Mouse (Mus musculus) cerebellum, adult 9-11 months (tissue): ENCODE data around the gene Tmed2.
A peak's percentile ranks its signal among the peaks of the same experiment; 100 is the strongest.
"Not testable (repeated sequence)": the region's sequence is repeated elsewhere in the genome, so short reads cannot be mapped to it uniquely, and the experiment has no call there.

Source experiments
- DNase-seq: peaks from one replicate; pipeline ENCODE4 v3.0.0; 2022

Gene Tmed2

DNA sequence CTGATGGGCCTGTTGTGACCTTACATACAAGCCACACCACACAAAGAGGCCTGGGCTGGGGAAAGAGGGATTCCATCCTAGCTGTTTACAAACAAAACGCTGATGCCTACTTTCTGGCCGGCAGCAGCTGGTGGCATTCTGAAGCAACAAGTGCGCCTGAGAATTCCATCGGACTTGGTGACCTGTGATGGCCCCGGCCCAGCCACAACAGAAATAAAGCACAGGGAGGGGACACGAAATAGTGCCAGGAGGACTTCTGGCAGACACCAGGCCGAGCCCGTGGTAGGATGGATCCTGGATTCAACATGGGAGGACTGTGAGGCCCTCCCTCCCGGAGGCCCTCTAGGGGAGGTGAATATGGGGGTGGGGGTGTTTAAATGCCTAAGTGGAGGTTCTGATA lies 11.7 kb upstream of the Tmed2 start:
- DNase-seq = no peak

DNA sequence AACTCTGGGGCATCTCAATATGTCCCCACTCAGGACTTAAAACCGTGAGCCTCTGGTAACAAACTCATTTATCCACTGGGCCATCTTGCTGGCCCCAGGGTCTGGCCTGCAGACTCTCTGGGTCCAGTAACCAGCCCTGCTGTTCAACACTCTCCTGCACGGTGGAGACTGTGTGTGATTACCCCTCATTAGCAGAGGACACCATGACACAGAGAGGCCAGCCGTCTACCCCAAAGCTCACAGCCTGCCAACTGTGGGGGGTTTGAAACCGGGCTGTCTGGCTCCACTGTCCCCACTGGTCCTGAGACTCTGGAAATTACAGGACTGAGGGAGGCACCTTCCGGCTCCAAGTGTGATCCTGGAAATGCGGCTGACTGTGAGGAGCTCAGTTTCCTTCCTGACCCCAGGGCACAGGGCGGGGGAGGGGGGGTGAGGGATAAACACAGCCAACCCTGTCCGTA lies 11.3 kb upstream of the Tmed2 start:
- DNase-seq = no peak

DNA sequence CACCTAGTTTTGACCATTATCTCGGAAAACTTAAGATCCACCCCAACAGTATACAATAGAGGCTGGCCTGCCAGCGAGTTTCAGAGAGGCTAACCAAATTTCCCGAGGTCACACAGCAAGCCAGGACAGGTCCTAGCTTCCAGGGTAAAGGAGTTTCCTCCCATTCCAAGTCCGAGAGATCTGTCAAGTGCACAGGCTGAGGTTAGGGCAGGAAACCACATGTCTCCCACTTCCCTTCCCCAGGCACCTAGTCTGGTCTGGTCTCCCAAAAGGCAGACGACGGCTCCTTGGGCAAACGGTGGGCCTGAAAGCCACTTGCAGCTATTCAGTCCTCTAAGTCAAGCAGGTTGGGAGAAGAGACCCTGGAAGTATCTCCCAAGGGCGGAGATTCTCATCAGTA lies 10.8 kb upstream of the Tmed2 start:
- no peak for DNase-seq

DNA sequence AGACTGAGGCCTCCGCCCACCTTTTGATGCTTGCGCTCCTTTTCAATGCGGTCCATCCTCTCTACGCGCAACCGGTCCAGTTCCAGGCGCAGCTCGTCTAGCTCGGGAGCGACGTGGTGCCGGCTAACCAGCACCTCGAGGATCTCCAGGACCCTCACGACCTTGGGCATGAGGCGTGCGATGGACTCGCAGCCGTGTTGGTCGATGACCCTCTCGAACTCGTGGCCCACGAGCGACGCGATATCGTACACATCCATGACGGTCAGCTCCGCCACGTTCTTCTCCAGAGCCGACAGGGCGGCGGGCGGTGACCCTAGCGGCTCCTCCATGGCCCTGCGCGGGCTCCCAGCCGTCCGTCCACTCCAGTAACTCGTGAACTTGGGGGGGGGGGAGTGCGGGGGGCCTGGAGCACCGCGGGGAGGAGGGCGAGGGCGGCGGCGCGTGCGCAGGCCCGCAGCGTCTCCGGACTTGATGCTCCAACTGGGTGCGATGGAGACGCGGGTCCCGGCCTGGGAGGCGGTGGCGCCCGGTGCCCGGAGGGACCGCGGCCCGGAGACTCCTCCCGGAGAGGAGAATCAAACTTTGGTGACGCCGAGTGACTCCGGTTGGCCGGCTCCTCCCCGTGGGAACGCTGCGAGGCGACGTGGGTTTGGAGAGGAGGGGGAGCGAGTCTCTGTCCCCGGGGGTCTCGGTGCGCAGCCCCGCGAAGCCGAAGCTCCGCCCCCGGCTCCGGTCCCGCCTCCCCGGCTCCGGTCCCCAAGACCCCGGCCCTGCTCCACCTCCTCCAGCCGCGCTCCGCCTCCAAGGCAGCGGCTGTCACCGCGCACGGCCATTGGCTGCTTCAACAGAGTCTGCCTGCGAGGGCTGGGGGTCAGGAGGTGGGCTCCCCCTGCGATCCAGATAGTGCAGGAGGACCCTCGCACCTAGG lies 9.6 kb upstream of the Tmed2 start, which contains the start of gene Rilpl1:
Gene Rilpl1 (minus strand): TSS at position 737 of the 928 bp plus-strand sequence.
- DNase-seq = peak; percentile 76

DNA sequence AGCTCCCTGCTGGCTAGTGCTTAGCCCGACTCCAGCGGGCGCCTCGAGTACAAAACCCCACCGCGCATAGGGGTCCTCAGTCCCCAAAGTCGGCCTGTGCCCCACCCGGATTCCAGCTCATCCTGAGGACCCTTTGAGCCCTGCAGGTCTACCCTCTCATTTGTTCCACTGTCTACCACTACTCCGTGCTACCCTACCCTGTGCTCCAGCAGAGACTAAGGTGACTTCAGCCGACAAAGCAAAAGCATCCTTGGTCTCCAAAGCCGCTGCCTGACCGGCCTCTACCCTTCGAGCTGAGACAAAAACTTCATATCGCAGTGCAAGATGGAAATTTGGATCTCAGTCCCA lies 8.9 kb upstream of the Tmed2 start:
- no peak for DNase-seq

DNA sequence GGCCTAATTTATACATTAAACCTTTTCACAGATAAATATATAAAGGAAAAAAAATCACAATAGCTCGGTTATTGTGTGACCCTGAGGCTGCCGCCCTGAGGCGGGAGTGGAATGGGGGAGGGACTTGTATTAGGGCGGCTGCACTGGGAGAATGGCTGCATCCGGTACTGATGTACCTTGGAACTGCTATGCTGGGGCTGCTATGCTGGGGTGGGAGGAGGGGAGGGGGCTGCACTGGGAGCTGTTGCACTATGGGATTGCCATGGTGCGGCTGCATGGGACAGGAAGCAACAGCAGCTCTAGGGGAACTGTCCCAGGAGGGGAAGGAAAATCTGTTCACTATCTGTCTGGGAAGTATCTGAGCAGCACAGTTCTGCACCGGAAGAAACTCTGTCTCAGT lies 8.0 kb upstream of the Tmed2 start:
- DNase-seq = no peak

DNA sequence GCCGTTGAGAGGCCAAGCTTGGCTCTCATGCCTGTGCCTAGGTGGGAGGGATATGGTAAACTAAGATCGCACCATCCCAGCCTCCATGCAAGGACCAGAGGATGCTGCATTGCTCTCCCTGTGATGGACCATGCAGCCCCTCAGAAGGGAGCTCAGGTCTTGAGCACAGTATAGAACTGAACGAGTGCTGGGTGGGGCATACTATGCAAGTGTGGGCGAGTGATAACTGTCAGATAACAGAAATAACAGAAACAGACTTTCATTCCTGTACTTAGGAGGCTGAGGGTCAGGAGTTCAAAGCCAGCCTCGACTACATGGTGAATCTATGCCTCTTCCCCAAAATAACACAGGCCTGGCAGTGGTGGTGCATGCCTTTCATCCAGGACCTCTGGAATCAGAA lies 5.5 kb upstream of the Tmed2 start:
- no peak for DNase-seq

DNA sequence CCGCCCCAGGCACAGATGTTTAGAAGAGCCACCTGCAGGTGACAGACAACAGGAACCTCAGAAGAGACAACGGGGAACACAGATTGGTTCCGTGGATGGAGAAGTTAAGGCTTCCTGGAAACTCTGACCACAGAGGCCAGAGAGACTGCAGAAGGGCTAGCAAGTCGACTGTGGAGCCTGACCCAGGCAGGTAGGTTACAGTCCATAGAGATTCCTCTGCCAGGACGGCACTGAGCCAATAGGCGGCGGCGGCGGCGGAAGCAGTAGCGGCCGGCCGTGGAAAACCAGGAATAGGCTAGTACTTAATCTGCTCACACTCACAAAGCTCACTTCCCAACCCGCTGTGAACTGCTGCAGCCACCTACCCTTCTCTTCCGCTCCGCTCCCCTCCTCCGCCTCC lies 3.7 kb upstream of the Tmed2 start:
- no peak for DNase-seq

DNA sequence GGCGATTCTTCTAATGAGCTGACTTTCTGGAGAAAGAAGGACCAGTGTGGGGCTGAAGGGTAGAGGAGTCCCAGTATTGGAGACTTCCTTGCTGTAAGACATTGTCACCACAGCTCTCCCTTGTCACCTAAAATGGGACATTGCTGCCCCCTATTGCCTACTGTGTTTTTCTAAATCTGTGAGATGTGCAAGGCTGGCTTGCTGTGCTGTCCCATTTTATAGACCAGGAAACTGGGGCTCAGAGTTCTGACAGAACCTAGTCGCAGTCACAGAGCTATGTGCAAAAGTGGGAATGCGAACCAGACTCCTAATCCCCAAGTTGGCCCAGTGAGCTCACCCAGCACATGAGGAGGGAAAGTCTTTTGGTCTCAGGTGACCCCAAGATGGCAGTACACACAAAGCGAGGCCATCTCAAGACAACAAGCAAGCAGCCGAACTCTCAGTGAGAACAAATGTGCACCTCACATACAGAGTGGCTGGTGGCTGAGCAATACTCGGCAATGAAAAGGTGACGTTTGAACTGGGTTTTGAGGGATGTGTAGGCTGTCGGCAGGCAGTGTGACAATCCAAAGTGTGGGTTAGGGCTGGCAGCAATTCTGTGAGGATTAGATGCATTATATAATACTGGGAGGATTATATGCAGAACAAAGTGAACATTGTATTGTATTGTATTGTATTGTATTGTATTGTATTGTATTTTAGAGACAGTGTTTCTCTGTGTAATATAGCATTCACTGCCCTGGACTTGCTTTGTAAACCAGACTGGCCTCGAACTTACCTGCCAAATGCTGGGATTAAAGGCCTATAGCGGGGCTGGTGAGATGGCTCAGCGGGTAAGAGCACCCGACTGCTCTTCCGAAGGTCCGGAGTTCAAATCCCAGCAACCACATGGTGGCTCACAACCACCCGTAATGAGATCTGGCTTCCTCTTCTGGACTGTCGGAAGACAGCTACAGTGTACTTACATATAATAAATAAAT lies 1.4 kb upstream of the Tmed2 start:
- DNase-seq = peak; percentile 58

DNA sequence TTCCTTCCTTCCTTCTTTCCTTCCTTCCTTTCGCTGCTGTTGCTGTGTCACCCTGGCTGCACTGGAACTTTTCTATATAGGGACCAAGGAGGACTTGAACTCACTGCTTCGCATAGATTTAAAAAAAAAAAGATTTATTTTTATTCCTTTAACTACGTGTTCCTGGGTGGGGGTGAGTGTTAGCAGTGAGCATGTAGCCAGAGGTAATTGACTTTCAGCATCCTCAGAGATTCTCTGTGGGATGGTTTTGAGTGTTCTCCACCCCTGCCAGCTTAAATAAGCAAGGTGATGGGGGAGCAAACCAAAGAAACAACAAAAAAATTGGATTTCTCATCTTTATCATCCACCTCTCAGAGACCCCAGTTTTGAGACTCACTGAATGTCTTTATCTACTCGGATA lies 590 bp upstream of the Tmed2 start:
- no peak for DNase-seq

DNA sequence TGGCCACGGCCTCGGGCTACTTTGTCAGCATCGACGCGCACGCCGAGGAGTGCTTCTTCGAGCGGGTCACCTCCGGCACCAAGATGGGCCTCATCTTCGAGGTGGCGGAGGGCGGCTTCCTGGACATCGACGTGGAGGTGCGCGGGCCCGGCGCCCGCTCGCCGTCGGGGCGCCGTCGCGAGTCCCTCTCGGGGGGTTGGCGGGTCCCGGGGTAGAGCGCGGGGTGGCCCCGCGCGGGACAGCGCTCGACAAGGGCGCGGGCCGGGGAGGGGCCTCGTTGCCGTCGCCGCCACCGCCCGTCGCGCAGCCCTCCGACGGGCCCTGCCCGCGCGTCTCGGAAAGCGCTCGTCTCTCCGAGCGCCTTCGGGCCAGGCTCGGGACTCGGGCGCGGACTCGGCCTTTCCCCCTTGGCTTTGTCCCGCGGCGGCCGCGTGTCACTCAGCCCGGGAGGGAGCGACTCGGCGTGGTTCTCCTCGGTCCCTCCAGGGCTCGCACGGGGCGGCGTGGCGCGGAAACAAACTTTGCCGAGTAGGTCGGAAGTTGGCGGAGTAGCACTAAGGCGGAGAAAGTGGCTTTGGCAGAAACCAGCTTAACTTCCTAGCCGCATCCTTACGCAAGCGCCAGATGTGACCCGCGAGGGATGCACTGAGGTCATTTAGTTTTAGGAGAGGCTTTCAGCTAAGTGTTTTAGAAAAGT lies 558 bp downstream of the Tmed2 start:
- peak; percentile 68 for DNase-seq

DNA sequence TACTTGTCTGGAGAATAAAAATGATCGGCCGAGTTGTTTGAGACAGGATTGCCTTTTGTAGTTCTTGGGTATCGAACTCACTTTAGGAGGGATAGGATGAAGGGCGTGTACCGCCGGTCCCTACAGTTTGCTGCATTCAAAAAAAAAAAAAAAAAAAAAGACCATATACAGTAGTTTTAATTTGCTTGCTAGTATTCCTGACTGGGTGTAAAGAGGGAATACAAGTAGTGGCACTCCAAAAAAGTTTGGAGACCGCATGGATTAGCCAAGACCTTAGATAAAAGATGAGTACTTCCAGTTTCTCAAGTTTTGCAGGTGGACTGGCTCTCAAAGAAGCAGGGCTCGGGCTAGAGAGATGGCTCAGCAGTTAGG lies 1.1 kb downstream of the Tmed2 start:
- DNase-seq = no peak

DNA sequence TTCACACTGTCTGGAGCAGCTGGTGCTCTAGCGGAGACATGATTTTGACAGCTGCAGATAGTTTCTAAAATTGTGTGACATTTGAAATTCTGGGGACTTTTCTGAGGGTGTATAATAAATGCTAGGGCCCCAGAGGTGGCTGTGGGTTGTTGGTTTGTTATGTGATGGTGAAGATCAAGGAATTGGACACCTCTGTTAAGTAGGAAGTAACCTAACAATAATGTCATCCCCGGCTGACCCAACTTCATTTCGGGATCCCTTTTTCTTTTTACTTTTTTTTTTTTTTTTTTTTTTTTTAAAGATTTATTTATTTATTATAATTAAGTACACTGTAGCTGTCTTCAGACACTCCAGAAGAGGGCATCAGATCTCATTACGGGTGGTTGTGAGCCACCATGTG lies 10.2 kb downstream of the Tmed2 start:
- not testable (repeated sequence) for DNase-seq

DNA sequence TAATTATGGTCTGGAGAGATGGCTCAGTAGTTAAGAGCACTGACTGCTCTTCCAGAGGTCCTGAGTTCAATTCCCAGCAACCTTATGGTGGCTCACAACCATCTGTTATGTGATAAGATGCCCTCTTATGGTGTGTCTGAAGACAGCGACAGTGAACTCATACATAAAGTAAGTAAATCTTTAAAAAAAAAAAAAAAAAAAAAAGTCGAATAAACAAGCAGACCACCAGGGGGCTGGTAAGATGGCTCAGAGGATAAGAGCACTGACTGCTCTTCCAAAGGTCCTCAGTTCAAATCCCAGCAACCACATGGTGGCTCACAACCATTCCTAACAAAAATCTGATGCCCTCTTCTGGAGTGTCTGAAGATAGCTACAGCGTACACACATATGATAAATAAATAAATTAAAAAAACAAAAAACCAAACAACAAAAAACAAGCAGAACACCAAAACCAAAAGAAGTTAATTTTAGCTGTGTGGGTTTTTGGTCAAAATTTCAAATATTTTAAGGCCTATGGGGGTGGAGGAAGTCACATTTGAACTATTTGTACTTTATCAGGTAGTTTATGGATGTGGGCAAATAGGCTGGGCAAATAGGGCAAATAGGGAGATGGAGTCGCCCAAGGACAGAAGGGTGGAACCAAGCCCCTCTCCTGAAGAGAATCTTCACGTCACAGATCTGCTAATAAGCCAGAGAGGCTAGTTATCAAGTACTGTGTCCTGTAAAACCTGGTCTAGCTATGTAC lies 11.0 kb downstream of the Tmed2 start:
- not testable (repeated sequence) for DNase-seq

DNA sequence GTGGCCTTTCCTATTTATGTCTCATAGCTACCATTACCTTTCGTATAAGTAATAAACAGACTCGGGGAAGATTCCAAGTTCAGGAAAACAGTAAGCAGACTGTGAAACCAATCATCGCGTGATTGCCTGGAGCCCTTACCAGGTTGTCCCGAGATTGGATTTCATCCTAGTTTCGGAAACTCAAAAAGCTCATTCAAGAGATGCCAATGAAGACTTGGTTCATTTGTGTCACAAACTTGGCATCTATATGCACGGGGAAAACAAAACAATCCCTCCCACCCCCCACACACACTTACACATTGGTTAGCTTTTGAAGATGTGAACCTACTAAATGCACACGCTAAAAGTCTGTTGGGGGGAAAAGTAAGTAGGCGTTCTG lies 11.6 kb downstream of the Tmed2 start:
- no peak for DNase-seq

DNA sequence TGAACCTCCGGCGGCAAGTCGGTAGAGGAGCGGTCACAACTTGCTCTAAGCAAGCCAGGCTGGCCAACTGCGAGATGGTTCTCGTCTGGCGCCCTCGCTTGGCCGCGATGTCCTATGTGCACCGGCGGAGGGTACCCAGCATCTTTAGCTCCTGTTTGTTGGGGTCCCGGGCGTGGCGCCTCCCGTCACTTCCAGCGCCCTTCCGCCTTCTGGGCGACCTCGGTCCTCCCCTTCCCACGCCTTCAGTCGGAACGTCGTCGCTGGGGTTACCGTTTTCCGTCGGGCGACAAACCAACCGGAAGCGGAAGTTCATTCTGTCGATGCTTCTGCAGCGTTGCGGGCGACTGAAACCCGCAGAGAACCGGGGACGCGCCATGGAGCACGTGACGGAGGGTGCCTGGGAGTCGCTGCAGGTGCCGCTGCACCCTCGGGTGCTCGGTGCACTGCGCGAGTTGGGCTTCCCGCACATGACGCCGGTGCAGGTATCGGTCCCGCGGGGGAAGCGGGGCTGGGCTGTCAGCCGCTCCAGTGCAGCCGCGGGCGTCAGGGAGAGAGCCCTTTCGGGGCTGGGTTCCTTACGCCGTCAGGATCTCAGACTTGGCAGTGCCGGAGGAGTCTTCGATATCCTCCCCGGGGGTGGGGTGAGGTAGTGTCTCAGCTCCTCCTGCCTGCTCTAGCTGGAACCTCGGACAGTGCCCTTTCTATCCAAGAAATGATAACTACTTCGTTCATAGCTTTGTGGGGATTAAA lies 12.2 kb downstream of the Tmed2 start, which contains the start of gene Ddx55:
Gene Ddx55 (plus strand): TSS at position 307 of the 750 bp plus-strand sequence.
- peak; percentile 89 for DNase-seq

DNA sequence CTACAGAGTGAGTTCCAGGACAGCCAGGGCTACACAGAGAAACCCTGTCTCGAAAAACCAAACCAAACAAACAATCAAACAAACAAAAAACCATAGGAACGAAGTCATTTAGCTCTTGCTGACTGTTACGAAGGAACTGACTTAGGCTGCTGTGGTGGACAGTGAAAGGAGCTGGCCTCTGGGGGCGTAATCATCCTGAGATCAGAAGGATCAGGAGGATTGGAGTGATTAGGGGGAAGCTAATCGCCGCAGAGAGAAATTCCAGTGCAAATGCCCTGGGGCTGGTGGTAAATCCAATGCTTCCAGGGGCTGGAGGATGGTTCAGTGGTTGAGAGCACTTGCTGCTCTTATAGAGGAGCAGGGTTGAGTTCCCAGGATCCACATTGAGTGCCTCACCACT lies 13.1 kb downstream of the Tmed2 start:
- DNase-seq = no peak

DNA sequence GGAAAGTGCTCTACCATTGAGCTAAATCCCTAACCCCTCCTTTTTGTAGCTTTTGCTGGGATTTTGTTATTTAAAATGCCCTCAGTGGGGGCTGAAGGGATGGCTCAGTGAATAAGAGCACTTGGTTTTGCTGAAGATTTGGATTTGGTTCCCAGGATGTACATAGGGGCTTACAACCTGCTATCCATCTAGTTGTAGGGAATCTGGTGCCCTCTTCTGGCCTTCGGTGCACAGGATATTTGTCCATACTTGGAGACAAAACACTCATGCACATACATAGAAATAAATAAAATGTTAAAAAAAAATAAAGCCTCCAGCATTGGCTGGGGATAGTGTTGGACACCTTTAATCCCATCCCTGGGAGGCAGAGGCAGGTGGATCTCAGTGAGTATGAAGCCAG lies 14.7 kb downstream of the Tmed2 start:
- no peak for DNase-seq

DNA sequence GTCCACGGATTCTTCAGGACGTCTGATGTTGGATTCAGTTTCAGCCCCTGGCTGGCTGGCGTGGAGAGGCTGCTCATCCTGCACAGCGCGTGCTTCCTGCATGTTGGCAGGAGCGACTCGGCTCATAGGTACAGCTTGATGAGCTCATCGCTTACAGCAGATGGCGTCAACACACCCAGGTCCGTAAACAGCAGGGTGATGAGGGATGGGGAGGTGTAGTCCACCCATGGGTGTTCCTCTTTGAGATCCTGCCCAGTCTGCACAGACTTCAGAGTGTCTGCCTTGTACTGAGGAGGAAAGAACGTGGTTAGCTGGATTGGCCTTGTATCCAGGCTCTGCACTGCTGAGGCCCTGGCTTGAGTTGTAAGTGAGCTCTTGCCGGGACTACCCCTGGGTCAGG lies 30.6 kb downstream of the Tmed2 start:
- DNase-seq = peak; percentile 85

DNA sequence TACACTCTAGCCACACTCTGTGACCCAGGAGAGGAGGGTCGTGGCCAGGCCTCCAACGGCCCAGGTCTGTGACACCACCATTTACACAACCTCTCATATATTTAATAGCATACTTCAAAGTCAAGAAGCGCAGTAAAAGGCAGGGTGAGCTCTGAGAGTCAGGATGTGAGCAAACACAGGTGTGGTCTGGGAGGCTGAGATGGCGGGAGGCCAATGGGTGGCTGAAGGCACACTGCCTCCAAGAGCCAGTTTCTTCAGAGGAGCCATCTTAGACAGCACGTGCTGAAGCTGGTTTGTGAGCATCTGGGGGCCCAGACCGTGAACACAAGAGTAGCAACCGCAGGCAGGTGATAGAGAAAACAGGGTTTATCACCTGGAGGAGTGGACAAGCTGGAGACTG lies 35.0 kb downstream of the Tmed2 start:
- DNase-seq = no peak

DNA sequence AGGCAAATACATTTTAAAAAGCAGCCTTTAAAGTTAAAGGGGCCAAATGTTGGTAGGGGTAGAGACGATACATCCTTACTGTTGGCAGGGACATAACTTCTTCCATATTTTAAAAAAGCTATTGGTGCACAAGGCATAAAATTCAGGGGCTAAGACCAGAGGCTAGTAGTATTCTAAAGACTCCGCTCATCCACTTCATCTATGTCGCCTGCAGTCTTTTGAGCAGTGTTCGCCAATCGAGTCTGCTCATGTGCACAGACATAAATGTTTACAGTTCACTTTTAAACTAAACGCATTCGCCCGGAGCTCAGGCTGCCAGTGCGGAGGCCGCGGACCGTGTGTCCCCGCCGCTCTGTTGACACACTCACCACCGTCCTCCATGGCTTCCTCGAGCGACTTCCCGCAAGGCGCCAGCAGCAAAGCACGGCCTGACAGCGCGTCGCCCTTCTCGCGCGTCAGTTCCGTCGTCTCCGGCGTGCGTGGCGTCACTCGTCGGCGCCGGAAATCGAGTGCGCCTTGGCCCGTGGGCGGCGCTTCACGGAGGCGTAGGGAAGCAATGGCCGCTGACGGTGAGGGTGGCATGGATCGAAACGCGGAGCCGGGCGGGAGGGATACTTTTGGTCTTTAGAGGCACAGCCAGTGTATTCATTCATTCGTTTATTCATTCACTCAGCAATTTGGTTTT lies 38.3 kb downstream of the Tmed2 start, which contains the start of the genes Eif2b1 and Gtf2h3:
Gene Eif2b1 (minus strand): TSS at position 499 of the 685 bp plus-strand sequence.
Gene Gtf2h3 (plus strand): TSS at position 508 of the 685 bp plus-strand sequence.
- peak; percentile 91 for DNase-seq
